Mouse (Mus musculus): ENCODE measurements at regions not wholly inside any gene's neighbourhood (a gene's known extent, or its start where the extent isn't known, plus 50 kb on each side); places are given as distances from the start of the nearest gene placed in this dataset.

GRCm38 (mm10) chr5:111594111-111594510 lies 139.6 kb upstream of the Gm26897 start:
- no peak for DNase-seq (ENCODE audit: extremely low read depth, low read depth, low spot score)

- no peak for DNase-seq (ENCODE audit: extremely low read depth, low read depth, low spot score)
These were observed 138.3 kb upstream of the Gm26897 start for GRCm38 (mm10) chr5:111595438-111595837.

- no peak for DNase-seq (ENCODE audit: extremely low read depth, low read depth, low spot score)
These were observed 136.0 kb upstream of the Gm26897 start for GRCm38 (mm10) chr5:111597733-111598132.

- DNase-seq (ENCODE audit: extremely low read depth, low read depth, low spot score), result no peak
These were observed 131.8 kb upstream of the Gm26897 start for GRCm38 (mm10) chr5:111601711-111602521.

- no peak for DNase-seq (ENCODE audit: extremely low read depth, low read depth, low spot score)
These were observed 120.0 kb upstream of the Gm26897 start for GRCm38 (mm10) chr5:111613687-111614086.

GRCm38 (mm10) chr5:111619974-111620373 lies 113.8 kb upstream of the Gm26897 start:
- no peak for DNase-seq (ENCODE audit: extremely low read depth, low read depth, low spot score)

- DNase-seq (ENCODE audit: extremely low read depth, low read depth, low spot score), result no peak
These were observed 113.1 kb upstream of the Gm26897 start for GRCm38 (mm10) chr5:111620626-111621025.

- DNase-seq (ENCODE audit: extremely low read depth, low read depth, low spot score), result no peak
These were observed 111.2 kb upstream of the Gm26897 start for GRCm38 (mm10) chr5:111622481-111622880.

- no peak for DNase-seq (ENCODE audit: extremely low read depth, low read depth, low spot score)
These were observed 107.4 kb upstream of the Gm26897 start for GRCm38 (mm10) chr5:111626273-111626798.

GRCm38 (mm10) chr5:111630313-111630844 lies 103.3 kb upstream of the Gm26897 start:
- DNase-seq (ENCODE audit: extremely low read depth, low read depth, low spot score), result no peak

GRCm38 (mm10) chr5:111631572-111632161 lies 102.1 kb upstream of the Gm26897 start:
- no peak for DNase-seq (ENCODE audit: extremely low read depth, low read depth, low spot score)

- DNase-seq (ENCODE audit: extremely low read depth, low read depth, low spot score), result no peak
These were observed 98.6 kb upstream of the Gm26897 start for GRCm38 (mm10) chr5:111635092-111635491.

- no peak for DNase-seq (ENCODE audit: extremely low read depth, low read depth, low spot score)
These were observed 96.8 kb upstream of the Gm26897 start for GRCm38 (mm10) chr5:111636969-111637368.

- DNase-seq (ENCODE audit: extremely low read depth, low read depth, low spot score), result no peak
These were observed 95.4 kb upstream of the Gm26897 start for GRCm38 (mm10) chr5:111638306-111638705.

- no peak for DNase-seq (ENCODE audit: extremely low read depth, low read depth, low spot score)
These were observed 94.0 kb upstream of the Gm26897 start for GRCm38 (mm10) chr5:111639476-111640287.

- DNase-seq (ENCODE audit: extremely low read depth, low read depth, low spot score), result no peak
These were observed 92.7 kb upstream of the Gm26897 start for GRCm38 (mm10) chr5:111640976-111641375.

GRCm38 (mm10) chr5:111641685-111642084 lies 92.0 kb upstream of the Gm26897 start:
- no peak for DNase-seq (ENCODE audit: extremely low read depth, low read depth, low spot score)

- DNase-seq (ENCODE audit: extremely low read depth, low read depth, low spot score), result no peak
These were observed 89.6 kb upstream of the Gm26897 start for GRCm38 (mm10) chr5:111644142-111644541.

- DNase-seq (ENCODE audit: extremely low read depth, low read depth, low spot score), result no peak
These were observed 88.9 kb upstream of the Gm26897 start for GRCm38 (mm10) chr5:111644788-111645187.

GRCm38 (mm10) chr5:111647686-111648200 lies 86.0 kb upstream of the Gm26897 start:
- no peak for DNase-seq (ENCODE audit: extremely low read depth, low read depth, low spot score)

- DNase-seq (ENCODE audit: extremely low read depth, low read depth, low spot score), result no peak
These were observed 85.2 kb upstream of the Gm26897 start for GRCm38 (mm10) chr5:111648481-111648880.
